Mouse (Mus musculus) bone marrow, adult 2 months (tissue): ENCODE measurements around the gene Pdxp. TPM values are rescaled to one million over a fixed set of nuclear protein-coding genes. Genes with fewer than 3 reads are reported as not detected.

Experiments used
- H3K27ac ChIP-seq: fragments of 200-500 bp; 2 replicates; pipeline ENCODE4 v1.5.1; 2012; ENCODE audit warnings: low read depth, mild to moderate bottlenecking, control low read depth, inconsistent platforms, low read length; ENCODE audit not compliant: control insufficient read depth, poor library complexity, insufficient read depth
- H3K4me1 ChIP-seq: fragments of 200-500 bp; 2 replicates; pipeline ENCODE4 v1.6.1; 2011; ENCODE audit warnings: low read length; ENCODE audit not compliant: control insufficient read depth, insufficient read depth
- H3K4me3 ChIP-seq: fragments of 200-500 bp; replicated peaks from 2 replicates; pipeline ENCODE3; 2011; ENCODE audit warnings: mild to moderate bottlenecking, low read depth, low read length, control low read depth; ENCODE audit not compliant: control insufficient read depth
- CTCF ChIP-seq: fragments of 200-500 bp; IDR thresholded peaks from 2 replicates; pipeline ENCODE4 v1.5.1; 2011; ENCODE audit warnings: low read length, control low read depth; ENCODE audit not compliant: control insufficient read depth, insufficient read depth
- POLR2A ChIP-seq: fragments of 200-500 bp; IDR thresholded peaks from 2 replicates; pipeline ENCODE4 v1.6.1; 2011; ENCODE audit warnings: low read depth, mild to moderate bottlenecking, control low read depth, low read length, borderline replicate concordance; ENCODE audit not compliant: control insufficient read depth
- WGBS: fragments of 180-500 bp; shearing (Covaris S2); methylation state at CpG from one replicate; pipeline ENCODE4 v1.1.7; 2018; 5-methylcytosine and 5-hydroxymethylcytosine counted together
- polyA plus RNA-seq: library from polyadenylated mRNA; stranded (reverse); fragments of >200 nt; gene quantifications from 2 replicates; pipeline ENCODE4 v1.2.4, GENCODE M21; 2011; ENCODE audit warnings: low replicate concordance; ENCODE audit not compliant: missing spikeins, insufficient read depth, insufficient read length

The Pdxp gene
- polyA plus RNA-seq, 1 experiment: 8.0 TPM

- no peak for TF ChIP-seq POLR2A
- TF ChIP-seq CTCF: no peak
- whole genome bisulfite sequencing: 10% methylated on average over 13 of the region's 13 CpGs
- Histone ChIP-seq H3K27ac (peak overlapping the region; percentile 70), H3K4me1 (peaks cover 23% of the 10 kb centered on the region), H3K4me3 (no peak overlapping the region)
Observed at GRCm38 (mm10) chr15:78894726-78895125, 19.0 kb upstream of the Pdxp start.

GRCm38 (mm10) chr15:78895741-78896140 is 18.0 kb upstream of the Pdxp start:
- H3K4me1 ChIP-seq: peaks cover 23% of the 10 kb centered on the region
- WGBS: 8% methylated on average over 2 of the region's 2 CpGs
- TF ChIP-seq CTCF: no peak
- no peak for TF ChIP-seq POLR2A

GRCm38 (mm10) chr15:78896149-78896548 is 17.6 kb upstream of the Pdxp start:
- WGBS: 18% methylated on average over 3 of the region's 3 CpGs
- peak overlapping the region; percentile 64 for H3K27ac ChIP-seq
- TF ChIP-seq CTCF: no peak
- TF ChIP-seq POLR2A: no peak
- H3K4me3 ChIP-seq: no peak overlapping the region
- H3K4me1 ChIP-seq: peaks cover 23% of the 10 kb centered on the region

More at GRCm38 (mm10) chr15:78895741-78896140, 18.0 kb upstream of the Pdxp start:
- H3K4me3 ChIP-seq: no peak overlapping the region
- H3K27ac ChIP-seq: peak overlapping the region; percentile 64

- no peak overlapping the region for H3K27ac ChIP-seq
- H3K4me3 ChIP-seq: no peak overlapping the region
- WGBS: 49% methylated on average over 4 of the region's 4 CpGs
- TF ChIP-seq POLR2A (no peak), CTCF (no peak)
- peaks cover 23% of the 10 kb centered on the region for H3K4me1 ChIP-seq
Observed at GRCm38 (mm10) chr15:78897488-78897887, 16.2 kb upstream of the Pdxp start.

- peak overlapping the region; percentile 88 for H3K27ac ChIP-seq
- peak overlapping the region; percentile 33 for H3K4me3 ChIP-seq
- peaks cover 25% of the 10 kb centered on the region for H3K4me1 ChIP-seq
- TF ChIP-seq CTCF (no peak), POLR2A (no peak)
- WGBS: 10% methylated on average over 6 of the region's 6 CpGs
Observed at GRCm38 (mm10) chr15:78898507-78899001, 15.2 kb upstream of the Pdxp start.

GRCm38 (mm10) chr15:78899409-78899739 is 14.3 kb upstream of the Pdxp start, which contains the start of gene Gm49510:
Gene Gm49510 (plus strand): TSS chr15:78899667.
- WGBS: under 1% methylated on average over 20 of the region's 20 CpGs

GRCm38 (mm10) chr15:78899740-78900584 is 13.8 kb upstream of the Pdxp start, which contains the start of gene Sh3bp1:
Gene Sh3bp1 (plus strand): TSS chr15:78899768.
- under 1% methylated on average over 47 of the region's 47 CpGs for WGBS
- TF ChIP-seq POLR2A (peak; percentile 59; the same call in 1 of the 2 replicates), CTCF (no peak)

More at GRCm38 (mm10) chr15:78899409-78899739, 14.3 kb upstream of the Pdxp start, which contains the start of gene Gm49510:
- Histone ChIP-seq H3K4me3 (peak within 1 kb of the TSS; percentile 88), H3K4me1 (peaks cover 25% of the 10 kb centered on the region), H3K27ac (peak within 1 kb of the TSS; percentile 88)
- TF ChIP-seq CTCF (no peak), POLR2A (no peak)

More at GRCm38 (mm10) chr15:78899740-78900584, 13.8 kb upstream of the Pdxp start, which contains the start of gene Sh3bp1:
- H3K4me3 ChIP-seq: peak within 1 kb of the TSS; percentile 88
- peaks cover 21% of the 10 kb centered on the region for H3K4me1 ChIP-seq
- H3K27ac ChIP-seq: peak within 1 kb of the TSS; percentile 88
